Mouse (Mus musculus): ENCODE data around the gene Slc35d1. TPM values are rescaled to one million over a fixed set of nuclear protein-coding genes. Genes with fewer than 3 reads are reported as not detected.

The Slc35d1 gene
- polyA plus RNA-seq, 1 experiment from 2014 or later = 9.8 TPM

- H3K4me1 ChIP-seq (ENCODE audit: control insufficient read depth, insufficient read depth, low read length) = peaks cover 12% of the 10 kb centered on the region
- DNase-seq (ENCODE audit: low spot score, missing footprints) (no peak), ATAC-seq (ENCODE audit: low FRiP score) (no peak)
- H3K27ac ChIP-seq (ENCODE audit: low read depth, low read length) = no peak overlapping the region
- no peak overlapping the region; the same call in 1 of the 2 replicates for H3K4me3 ChIP-seq (ENCODE audit: low read depth, low read length)
- H3K9me3 ChIP-seq (ENCODE audit: control insufficient read depth, low read length) = no peaks in the 10 kb centered on the region
- no peaks in the 10 kb centered on the region for H3K36me3 ChIP-seq (ENCODE audit: control insufficient read depth, insufficient read depth, low read length)
- 88% methylated on average over 9 of the region's 9 CpGs for WGBS
- no peaks in the 10 kb centered on the region for H3K27me3 ChIP-seq (ENCODE audit: control insufficient read depth, insufficient read depth, low read length)
- no peak overlapping the region for H3K9ac ChIP-seq (ENCODE audit: low read length)
- peak overlapping the region; percentile 71; the same call in 1 of the 2 replicates for H3K4me2 ChIP-seq
Observed at GRCm38 (mm10) chr4:103120874-103121389, 94.0 kb downstream of the Slc35d1 start.

Other genes starting within 250 kb of the Slc35d1 start
- 0.22 TPM in 1 of 2 replicates, not detected in the other for gene Tctex1d1, start 236.6 kb downstream of the Slc35d1 start, polyA plus RNA-seq (2014; fragmentation: Nextera tagmentation; extraction: Ambion mirVana)
- gene Insl5, start 188.3 kb downstream of the Slc35d1 start, polyA plus RNA-seq (2014; fragmentation: Nextera tagmentation; extraction: Ambion mirVana) = 0.23 and 0.43 TPM in 2 replicates
- 31.8 and 37.7 TPM in 2 replicates for gene Mier1, start 100.8 kb downstream of the Slc35d1 start, polyA plus RNA-seq (2014; fragmentation: Nextera tagmentation; extraction: Ambion mirVana)
- gene Wdr78, start 100.6 kb downstream of the Slc35d1 start, polyA plus RNA-seq (2014; fragmentation: Nextera tagmentation; extraction: Ambion mirVana) = 5.5 and 6.8 TPM in 2 replicates
- gene 4921539E11Rik, start 75.7 kb upstream of the Slc35d1 start, polyA plus RNA-seq (2014; fragmentation: Nextera tagmentation; extraction: Ambion mirVana) = not detected in 2 replicates
- 14.5 and 15.1 TPM in 2 replicates for gene Oma1, start 98.6 kb upstream of the Slc35d1 start, polyA plus RNA-seq (2014; fragmentation: Nextera tagmentation; extraction: Ambion mirVana)